Mouse (Mus musculus) c-Kit-negative CD71-positive TER-119-positive erythroid progenitor cells, embryonic 14.5 days (primary cell): ENCODE data around the gene Gm48552.

Source experiments
- DNase-seq: peaks from one replicate; pipeline ENCODE4 v3.0.0-alpha.2; 2013; ENCODE audit warnings: low read depth, low spot score

The Gm48552 gene

DNA sequence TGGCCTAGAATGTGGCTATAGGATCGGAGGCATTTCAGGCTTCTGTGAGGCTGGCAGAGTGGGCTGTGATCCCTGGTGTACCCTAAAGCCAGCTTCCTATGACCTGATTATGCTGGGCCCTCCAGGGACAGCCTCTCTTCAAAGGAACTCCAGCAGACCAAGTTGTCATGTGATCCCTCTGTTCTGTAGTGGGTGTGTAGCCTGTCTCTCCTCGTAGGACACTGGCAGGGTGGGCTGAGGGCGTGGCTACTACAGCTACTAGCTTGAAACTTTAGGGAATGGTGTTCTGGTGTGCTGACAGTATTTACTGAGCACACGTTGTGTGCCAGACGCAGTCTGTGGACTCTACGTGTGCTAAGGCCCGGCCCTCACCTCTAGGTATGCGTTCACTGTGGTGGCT is 28.1 kb upstream of the Gm48552 start:
- no peak for DNase-seq

DNA sequence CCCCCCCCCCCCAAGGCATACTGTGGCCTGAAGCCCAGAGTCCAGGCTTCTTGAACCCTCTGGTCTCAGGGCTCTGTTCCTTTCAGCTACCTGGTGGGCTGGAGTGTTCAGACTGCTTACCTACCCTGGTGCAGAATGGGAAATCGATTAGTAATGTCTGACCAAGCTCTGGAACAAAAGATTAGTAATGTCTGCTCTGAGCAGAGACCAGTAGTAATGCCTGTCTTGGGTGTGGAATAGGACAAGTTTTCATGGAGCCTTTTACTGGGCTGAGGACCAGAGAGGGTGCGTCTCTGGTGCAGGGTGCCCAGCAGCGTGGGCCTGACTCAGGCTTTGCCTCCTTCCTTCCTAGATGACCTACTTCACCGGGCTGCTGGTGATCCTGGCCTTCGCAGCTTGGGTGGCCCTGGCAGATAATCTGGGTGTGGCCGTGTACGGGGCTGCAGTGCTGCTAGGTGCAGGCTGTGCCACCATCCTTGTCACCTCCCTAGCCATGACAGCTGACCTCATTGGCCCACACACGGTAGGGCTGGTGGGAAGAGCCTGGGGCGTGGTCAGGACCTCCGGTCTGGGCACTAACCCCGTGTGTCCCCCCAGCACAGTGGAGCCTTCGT is 26.4 kb upstream of the Gm48552 start:
- peak; percentile 77 for DNase-seq

DNA sequence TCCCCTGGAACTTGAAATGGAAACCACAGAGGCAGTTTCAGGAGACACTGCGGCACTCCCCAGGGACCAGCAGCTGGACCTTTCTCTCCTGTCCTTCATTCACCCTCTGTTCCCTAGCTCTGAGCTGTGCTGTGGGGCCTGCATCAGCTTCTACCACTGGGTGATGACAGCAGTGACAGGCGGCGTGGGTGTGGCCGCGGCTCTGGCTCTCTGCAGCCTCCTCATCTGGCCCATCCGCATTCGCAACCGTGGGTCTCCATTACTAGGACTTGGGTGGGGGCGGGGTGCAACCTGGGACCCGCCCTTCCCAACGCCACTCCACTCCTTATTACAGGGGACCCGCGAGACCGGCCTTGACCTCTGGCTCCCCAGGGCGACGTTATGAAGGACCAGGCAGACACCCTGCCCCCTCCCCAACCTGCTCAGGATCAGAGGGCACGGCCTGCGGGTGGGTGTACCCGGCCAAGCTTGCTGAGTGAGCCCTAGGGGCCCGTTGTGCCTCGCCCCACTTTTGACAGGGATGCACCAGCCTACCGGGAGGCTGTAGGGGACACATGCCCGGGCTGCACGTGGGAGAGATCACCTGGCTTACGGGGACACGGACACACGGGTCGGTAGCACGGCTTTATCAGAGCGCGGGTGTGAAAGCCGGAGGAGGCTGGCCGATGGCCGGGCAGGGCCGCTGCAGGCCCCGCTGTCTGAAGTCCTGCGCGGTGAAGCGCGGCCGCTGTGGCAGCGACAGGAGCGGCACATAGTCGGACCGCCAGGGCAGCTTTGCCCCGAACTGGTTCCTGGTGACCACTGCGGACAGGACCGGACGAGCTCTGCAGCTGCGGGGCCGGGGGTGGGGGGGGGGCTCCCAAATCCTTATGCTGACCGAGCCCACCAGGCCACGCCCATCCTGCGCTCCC is 25.1 kb upstream of the Gm48552 start:
- DNase-seq: no peak

GRCm38 (mm10) chr10:81364666-81365065 is 24.1 kb upstream of the Gm48552 start:
- DNase-seq: no peak

GRCm38 (mm10) chr10:81365073-81365472 is 23.7 kb upstream of the Gm48552 start:
- no peak for DNase-seq

DNA sequence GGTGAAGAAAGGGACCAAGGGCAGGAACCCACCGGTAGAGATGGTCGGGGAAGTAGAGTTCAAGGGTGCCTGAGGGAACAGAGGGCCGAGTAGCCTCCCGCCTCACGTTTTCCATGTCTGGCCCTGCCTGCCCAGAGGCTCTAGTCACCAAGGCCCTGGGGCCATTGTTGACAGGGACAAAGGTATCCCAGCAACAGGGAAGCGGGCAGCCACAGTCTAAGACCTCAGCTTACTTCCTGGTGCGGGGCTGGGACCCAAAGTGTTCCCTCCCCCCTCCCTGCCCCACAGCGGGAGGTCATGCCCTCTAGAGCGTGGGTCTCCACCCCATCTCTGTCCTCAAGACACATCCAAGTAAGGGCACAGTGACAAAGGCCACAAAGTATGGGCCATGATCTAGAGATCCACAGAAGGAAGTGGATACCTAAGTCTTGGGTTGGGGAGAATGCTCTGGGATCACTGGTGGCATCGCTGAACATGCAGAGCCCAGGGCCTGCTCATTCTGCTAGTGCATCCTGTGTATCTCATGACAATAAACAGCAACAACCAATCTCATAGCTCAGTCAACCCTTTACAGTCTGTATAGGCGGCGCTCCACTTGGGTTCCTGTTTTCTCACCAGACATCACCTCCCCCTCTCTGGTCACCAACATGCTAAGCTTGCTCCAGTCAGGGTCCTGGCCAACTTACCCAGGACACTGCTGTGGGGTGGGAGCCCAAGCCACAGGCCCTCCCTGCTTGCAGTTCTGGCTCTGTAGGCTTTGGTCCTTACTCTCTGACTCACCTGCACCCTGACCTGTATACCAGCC is 22.9 kb upstream of the Gm48552 start, which contains the start of gene 4930404N11Rik:
TSS of gene 4930404N11Rik (minus strand) at position 145 of the 805 bp plus-strand sequence.
- no peak for DNase-seq

GRCm38 (mm10) chr10:81366477-81367206 is 22.2 kb upstream of the Gm48552 start:
- no peak for DNase-seq

GRCm38 (mm10) chr10:81367207-81367495 is 21.7 kb upstream of the Gm48552 start:
- DNase-seq: no peak

- DNase-seq: no peak
Measured at GRCm38 (mm10) chr10:81375322-81375721, 13.5 kb upstream of the Gm48552 start.

GRCm38 (mm10) chr10:81376561-81377361 is 12.0 kb upstream of the Gm48552 start:
- DNase-seq: no peak

GRCm38 (mm10) chr10:81377362-81377664 is 11.5 kb upstream of the Gm48552 start:
- DNase-seq: no peak

DNA sequence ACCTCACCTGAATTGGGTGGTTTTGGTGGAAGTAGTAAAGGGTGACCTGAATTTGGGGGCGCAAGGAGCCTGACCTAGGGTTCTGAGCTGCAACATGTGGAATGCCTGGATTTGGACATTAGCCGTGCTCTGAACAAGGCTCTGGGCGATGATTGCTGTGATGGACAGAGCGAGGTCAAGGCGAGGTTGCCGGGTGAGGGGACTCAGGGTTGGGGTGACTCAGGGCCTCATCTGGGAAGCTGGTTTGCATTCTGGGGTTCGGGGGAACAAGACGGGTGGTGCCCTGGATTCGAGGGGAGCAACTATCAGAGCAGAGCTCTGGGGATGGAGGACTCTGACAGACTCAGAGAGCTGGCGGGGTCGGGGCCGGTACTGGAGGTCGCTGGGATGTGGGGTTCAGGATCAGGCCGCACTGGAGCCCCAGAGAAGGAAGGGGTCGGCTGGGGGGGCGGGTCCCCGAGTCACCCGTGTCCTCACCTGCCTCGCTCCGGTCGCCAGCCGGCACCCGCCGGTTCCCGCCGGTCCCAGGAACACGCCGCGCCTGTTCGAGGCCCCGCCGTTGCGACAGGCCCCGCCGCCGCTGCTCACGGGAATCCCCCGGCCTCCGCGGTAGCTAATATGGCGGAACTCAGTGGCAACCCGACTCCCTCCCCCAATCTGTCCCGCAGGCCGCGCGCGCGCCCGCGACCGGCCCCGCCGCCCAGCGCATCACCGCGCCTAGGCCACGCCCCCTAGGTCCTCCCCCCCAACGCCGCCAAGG is 10.8 kb upstream of the Gm48552 start, which contains the start of gene Fzr1:
TSS of gene Fzr1 (minus strand) at position 724 of the 760 bp plus-strand sequence.
- DNase-seq: no peak

DNA sequence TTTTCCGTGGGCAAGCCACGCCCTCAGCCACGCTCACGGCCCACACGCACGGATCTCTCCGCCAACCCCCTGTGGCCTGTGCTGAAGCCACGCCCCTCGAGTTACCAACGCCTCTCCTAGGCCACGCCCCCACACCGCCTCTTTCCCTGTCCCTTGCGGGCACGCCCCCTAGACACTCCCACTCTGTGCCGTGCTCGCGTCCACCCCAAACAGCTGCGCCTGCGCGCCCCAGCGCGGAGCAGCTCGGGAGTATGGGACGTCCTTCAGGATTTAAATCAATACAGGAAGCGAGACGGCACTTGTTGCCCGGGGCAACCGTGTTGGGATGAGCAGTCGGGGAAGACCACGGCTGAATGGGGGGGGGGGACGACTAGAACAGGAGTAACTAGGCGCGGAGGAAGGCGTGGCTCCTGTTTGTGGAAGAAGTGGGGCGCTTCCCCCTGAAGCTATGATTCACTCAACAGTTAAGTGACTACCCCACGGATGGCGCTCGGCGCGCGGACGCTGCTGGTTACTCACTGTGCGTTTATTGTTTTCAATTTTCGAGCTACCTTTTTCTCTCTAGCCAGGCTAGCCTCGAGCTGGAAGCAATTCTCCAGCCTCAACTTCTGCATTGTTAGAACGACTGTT is 10.1 kb upstream of the Gm48552 start:
- DNase-seq: peak; percentile 100

DNA sequence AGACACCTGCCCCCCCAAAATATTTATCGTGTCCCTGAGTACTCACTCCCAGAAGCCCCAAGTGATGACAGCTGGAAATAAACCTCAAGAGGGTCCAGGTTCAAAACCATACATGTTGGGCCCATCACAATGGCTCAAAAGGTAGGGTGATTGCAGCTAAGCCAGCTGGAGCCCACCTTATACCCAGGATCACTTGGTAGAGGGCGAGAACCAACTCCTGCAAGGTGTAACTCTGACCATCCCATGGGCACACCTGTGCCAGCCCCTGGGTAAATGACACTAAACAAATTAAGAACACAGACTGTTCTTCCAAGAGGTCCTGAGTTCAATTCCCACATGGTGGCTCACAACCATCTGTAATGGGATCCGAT is 9.6 kb upstream of the Gm48552 start:
- DNase-seq: no peak

DNA sequence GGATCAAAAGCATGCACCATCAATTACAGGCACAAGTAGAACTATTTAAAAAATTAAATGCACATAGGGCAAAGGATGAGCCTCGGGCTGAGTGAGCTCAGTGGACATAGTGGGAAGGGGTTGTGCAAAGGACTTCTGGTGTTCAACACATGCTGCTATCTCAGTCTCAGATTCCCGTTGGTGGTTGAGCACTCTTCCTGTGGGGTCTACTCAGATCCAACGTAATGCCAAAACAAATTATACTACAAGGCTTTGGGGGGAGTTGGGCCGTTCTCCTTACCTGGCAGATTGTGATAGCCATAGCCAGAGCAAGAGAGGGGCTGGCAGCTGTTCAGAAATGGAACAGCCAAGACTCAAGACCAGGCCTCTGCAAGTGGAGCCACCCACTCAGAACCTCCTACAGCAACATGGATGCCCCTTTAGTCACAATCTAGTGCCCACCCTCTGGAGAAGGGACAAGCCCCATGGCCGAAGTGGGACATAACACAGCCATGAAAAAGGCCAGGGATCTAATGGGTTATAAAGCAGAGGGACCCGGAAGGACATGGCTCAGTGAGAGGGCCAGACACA is 8.9 kb upstream of the Gm48552 start:
- no peak for DNase-seq

GRCm38 (mm10) chr10:81382039-81382438 is 6.8 kb upstream of the Gm48552 start:
- DNase-seq: peak; percentile 98

- DNase-seq: peak; percentile 100
Measured at GRCm38 (mm10) chr10:81383802-81384604, 4.8 kb upstream of the Gm48552 start, which contains the start of the genes Dohh and Gm48551. Dohh (plus strand) TSS chr10:81384428. Gm48551 (plus strand) TSS chr10:81384466.

GRCm38 (mm10) chr10:81384605-81384982 is 4.2 kb upstream of the Gm48552 start:
- no peak for DNase-seq
